Mouse (Mus musculus) MEL (cell line): ENCODE measurements around the gene Adcy1. TPM values are rescaled to one million over a fixed set of nuclear protein-coding genes. Genes with fewer than 3 reads are reported as not detected.

ENCODE experiments used
- DNase-seq: peaks from one replicate; pipeline ENCODE4 v3.0.0; 2011; ENCODE audit warnings: low read depth, low spot score
- H3K27ac ChIP-seq: 2 replicates; pipeline ENCODE4 v1.5.1; 2012; ENCODE audit warnings: low read depth, mild to moderate bottlenecking, control low read depth, low read length, moderate library complexity; ENCODE audit not compliant: control insufficient read depth
- H3K27me3 ChIP-seq, 2 experiments: fragments of 150-350 bp in 1 of 2; sonication (generic) in 1 of 2; 2 replicates each; pipeline ENCODE4 v1.6.1; 2012; ENCODE audit warnings: low read length in 2 of 2, mild to moderate bottlenecking in 2 of 2, improper control_type of control experiment in 1 of 2, moderate library complexity in 1 of 2; ENCODE audit not compliant: insufficient read depth in 2 of 2, control insufficient read depth in 1 of 2
- H3K36me3 ChIP-seq, 2 experiments: 2 replicates each; pipeline ENCODE4 v1.6.1; 2012 to 2014; ENCODE audit warnings: low read length in 2 of 2, improper control_type of control experiment in 1 of 2, inconsistent platforms in 1 of 2, mild to moderate bottlenecking in 1 of 2; ENCODE audit not compliant: insufficient read depth in 2 of 2, control insufficient read depth in 1 of 2
- H3K4me1 ChIP-seq, 2 experiments: fragments of 150-350 bp in 1 of 2; sonication (generic) in 1 of 2; 2 replicates each; pipeline ENCODE4 v1.6.1; 2012; ENCODE audit warnings: low read length in 2 of 2, improper control_type of control experiment in 1 of 2, mild to moderate bottlenecking in 1 of 2; ENCODE audit not compliant: insufficient read depth in 2 of 2, control insufficient read depth in 1 of 2
- H3K4me3 ChIP-seq, 2 experiments: fragments of 150-350 bp in 1 of 2; sonication (generic) in 1 of 2; 2 replicates each; pipeline ENCODE4 v1.5.1; 2012; ENCODE audit warnings: low read depth in 2 of 2, low read length in 2 of 2, mild to moderate bottlenecking in 2 of 2, moderate library complexity in 2 of 2, control low read depth in 1 of 2, improper control_type of control experiment in 1 of 2; ENCODE audit not compliant: control insufficient read depth in 1 of 2, insufficient read depth in 1 of 2
- H3K79me2 ChIP-seq: 2 replicates; pipeline ENCODE4 v1.6.1; 2012; ENCODE audit warnings: mild to moderate bottlenecking, low read length, moderate library complexity; ENCODE audit not compliant: control insufficient read depth, poor library complexity, insufficient read depth
- H3K9ac ChIP-seq: 2 replicates; pipeline ENCODE4 v1.6.1; 2012; ENCODE audit warnings: low read depth, mild to moderate bottlenecking, control low read depth, low read length, moderate library complexity; ENCODE audit not compliant: control insufficient read depth, poor library complexity, severe bottlenecking
- H3K9me3 ChIP-seq: fragments of 150-350 bp; sonication (generic); replicated peaks from 2 replicates; pipeline ENCODE4 v1.6.1; 2012; ENCODE audit warnings: mild to moderate bottlenecking, low read length, improper control_type of control experiment, moderate library complexity; ENCODE audit not compliant: insufficient read depth
- CHD2 ChIP-seq: IDR thresholded peaks from 2 replicates; pipeline ENCODE4 v1.6.1; 2011; ENCODE audit warnings: low read length, improper control_type of control experiment
- ELF1 ChIP-seq: IDR thresholded peaks from 2 replicates; pipeline ENCODE4 v1.6.1; 2014; ENCODE audit warnings: low read depth, mild to moderate bottlenecking, inconsistent platforms, low read length, improper control_type of control experiment, moderate library complexity
- GABPA ChIP-seq: IDR thresholded peaks from 2 replicates; pipeline ENCODE4 v1.6.1; 2012; ENCODE audit warnings: low read depth, mild to moderate bottlenecking, inconsistent platforms, low read length, improper control_type of control experiment, moderate library complexity
- JUND ChIP-seq: IDR thresholded peaks from 2 replicates; pipeline ENCODE4 v1.6.1; 2011; ENCODE audit warnings: low read depth, mild to moderate bottlenecking, improper control_type of control experiment, low read length
- MAX ChIP-seq: IDR thresholded peaks from 2 replicates; pipeline ENCODE4 v1.6.1; 2011; ENCODE audit warnings: low read length, improper control_type of control experiment
- MAZ ChIP-seq: IDR thresholded peaks from 2 replicates; pipeline ENCODE4 v1.6.1; 2012; ENCODE audit warnings: low read depth, mild to moderate bottlenecking, inconsistent platforms, low read length, improper control_type of control experiment
- MEF2A ChIP-seq: IDR thresholded peaks from 2 replicates; pipeline ENCODE4 v1.6.1; 2014; ENCODE audit warnings: low read depth, mild to moderate bottlenecking, inconsistent platforms, low read length, improper control_type of control experiment; ENCODE audit not compliant: poor library complexity, insufficient replicate concordance, severe bottlenecking; ENCODE audit errors: extremely low read depth
- MXI1 ChIP-seq: IDR thresholded peaks from 2 replicates; pipeline ENCODE4 v1.6.1; 2011; ENCODE audit warnings: mild to moderate bottlenecking, low read depth, low read length, improper control_type of control experiment
- POLR2A ChIP-seq, 2 experiments: IDR thresholded peaks; 2 replicates each; pipeline ENCODE4 v1.6.1; 2011 to 2012; ENCODE audit warnings: low read length in 2 of 2, mild to moderate bottlenecking in 2 of 2, control low read depth in 1 of 2, improper control_type of control experiment in 1 of 2, low read depth in 1 of 2, moderate library complexity in 1 of 2; ENCODE audit not compliant: control insufficient read depth in 1 of 2, insufficient read depth in 1 of 2, poor library complexity in 1 of 2
- RAD21 ChIP-seq: IDR thresholded peaks from 2 replicates; pipeline ENCODE4 v1.6.1; 2011; ENCODE audit warnings: mild to moderate bottlenecking, low read depth, low read length, improper control_type of control experiment
- SMC3 ChIP-seq: IDR thresholded peaks from 2 replicates; pipeline ENCODE4 v1.6.1; 2011; ENCODE audit warnings: low read depth, low read length, improper control_type of control experiment
- TAL1 ChIP-seq: IDR thresholded peaks from 2 replicates; pipeline ENCODE4 v1.6.1; 2012; ENCODE audit warnings: mild to moderate bottlenecking, inconsistent platforms, low read length, moderate library complexity, mixed read lengths
- TBP ChIP-seq: IDR thresholded peaks from 2 replicates; pipeline ENCODE4 v1.8.0; 2011; ENCODE audit warnings: low read depth, low read length, improper control_type of control experiment
- UBTF ChIP-seq: IDR thresholded peaks from 2 replicates; pipeline ENCODE4 v1.6.1; 2012; ENCODE audit warnings: low read depth, mild to moderate bottlenecking, inconsistent platforms, low read length, improper control_type of control experiment, moderate library complexity, borderline replicate concordance; ENCODE audit not compliant: insufficient read depth
- ZKSCAN1 ChIP-seq: IDR thresholded peaks from 2 replicates; pipeline ENCODE4 v1.6.1; 2012; ENCODE audit warnings: low read depth, mild to moderate bottlenecking, inconsistent platforms, low read length, improper control_type of control experiment, moderate library complexity
- ZMIZ1 ChIP-seq: IDR thresholded peaks from 2 replicates; pipeline ENCODE4 v1.6.1; 2012; ENCODE audit warnings: low read depth, mild to moderate bottlenecking, inconsistent platforms, low read length, improper control_type of control experiment, moderate library complexity
- polyA plus RNA-seq, 2 experiments: library from polyadenylated mRNA; stranded (reverse) in 1 of 2; unstranded in 1 of 2; fragments of >175 nt in 1 of 2; fragments of >200 nt in 1 of 2; gene quantifications; 2 replicates each; pipeline versions ENCODE4 v1.2.1 to v1.2.4; 2012; ENCODE audit warnings: low replicate concordance in 2 of 2, low read depth in 1 of 2; ENCODE audit not compliant: insufficient read length in 2 of 2, insufficient read depth in 1 of 2, missing spikeins in 1 of 2
- total RNA-seq: library from RNA; depleted of rRNA; stranded (reverse); fragments of 300-350 nt; gene quantifications from 2 replicates; pipeline ENCODE4 v1.2.3, GENCODE M21; 2012

Adcy1 gene
- total and polyA plus RNA-seq, 3 experiments: under 0.01 TPM; not detected in 2

- Histone ChIP-seq H3K27ac (no peak overlapping the region), H3K4me1 (no peaks in the 10 kb centered on the region), H3K9ac (no peak overlapping the region), H3K27me3 (no peaks in the 10 kb centered on the region), H3K4me3 (no peak overlapping the region), H3K79me2 (no peaks in the 10 kb centered on the region), H3K36me3 (no peaks in the 10 kb centered on the region), H3K9me3 (no peaks in the 10 kb centered on the region)
- TF ChIP-seq JUND (no peak), MAZ (no peak), ZMIZ1 (no peak), CHD2 (no peak), MEF2A (no peak), RAD21 (no peak), SMC3 (no peak), ELF1 (no peak), TBP (no peak), TAL1 (no peak), GABPA (no peak), POLR2A (IDR thresholded peaks at IDR 0.05; ENCODE audit: control insufficient read depth in 1 of 2, insufficient read depth in 1 of 2, low read depth in 1 of 2, low read length in 2 of 2, poor library complexity in 1 of 2) (no peak), MXI1 (no peak), ZKSCAN1 (no peak), UBTF (no peak)
- no peak for DNase-seq
Measured at GRCm38 (mm10) chr11:7094844-7095243, 31.6 kb downstream of the Adcy1 start.

DNA sequence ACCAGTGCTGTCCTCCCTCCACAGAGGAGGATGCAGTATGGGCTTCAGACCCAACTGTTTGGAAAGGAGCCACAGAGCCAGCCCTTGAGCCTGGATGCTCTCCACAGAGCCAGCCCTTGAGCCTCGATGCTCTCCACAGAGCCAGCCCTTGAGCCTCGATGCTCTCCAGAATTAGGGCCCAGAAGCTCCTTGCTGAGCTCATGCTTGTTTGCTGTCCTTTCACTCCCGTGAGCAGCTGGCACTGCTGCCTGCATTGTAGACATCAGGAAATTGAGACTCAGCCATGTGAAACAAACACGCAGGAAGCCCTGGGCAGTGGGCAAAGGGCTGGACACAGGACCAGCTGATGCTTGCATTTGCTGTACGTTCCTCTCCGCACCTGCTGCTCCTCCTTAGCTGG is 38.4 kb downstream of the Adcy1 start:
- no peaks in the 10 kb centered on the region for H3K79me2 ChIP-seq
- no peak overlapping the region for H3K9ac ChIP-seq
- DNase-seq: no peak
- no peak for TF ChIP-seq MAX
- no peaks in the 10 kb centered on the region for H3K9me3 ChIP-seq
- H3K27ac ChIP-seq: no peak overlapping the region
- H3K4me1 ChIP-seq: no peaks in the 10 kb centered on the region
- H3K36me3 ChIP-seq: no peaks in the 10 kb centered on the region
- no peak overlapping the region for H3K4me3 ChIP-seq
- no peaks in the 10 kb centered on the region for H3K27me3 ChIP-seq
